Mouse (Mus musculus) liver, embryonic 12.5 days (tissue): ENCODE results near the gene Fuca1. TPM values are rescaled to one million over a fixed set of nuclear protein-coding genes. Genes with fewer than 3 reads are reported as not detected.
"Not testable (repeated sequence)": the region's sequence is repeated elsewhere in the genome, so short reads cannot be mapped to it uniquely, and the experiment has no call there.

Experiments used
- ATAC-seq: fragments of 200-750 bp; cut with Nextera tagmentation; 2 replicates; pipeline ENCODE4 v1.8.0; 2017; ENCODE audit warnings: moderate number of reproducible peaks, mild to moderate bottlenecking, moderate library complexity
- H3K27ac ChIP-seq: fragments of 300-500 bp; sonication (generic); 2 replicates; pipeline ENCODE4 v1.5.1; 2016; ENCODE audit warnings: mild to moderate bottlenecking
- H3K27me3 ChIP-seq: fragments of 300-500 bp; sonication (generic); replicated peaks from 2 replicates; pipeline ENCODE4 v1.6.1; 2016; ENCODE audit warnings: mild to moderate bottlenecking, moderate library complexity
- H3K36me3 ChIP-seq: fragments of 300-500 bp; sonication (generic); 2 replicates; pipeline ENCODE4 v1.6.1; 2016; ENCODE audit warnings: mild to moderate bottlenecking, moderate library complexity
- H3K4me1 ChIP-seq: fragments of 300-500 bp; sonication (generic); 2 replicates; pipeline ENCODE4 v1.6.1; 2016
- H3K4me2 ChIP-seq: fragments of 300-500 bp; sonication (generic); 2 replicates; pipeline ENCODE4 v1.6.1; 2016; ENCODE audit warnings: mild to moderate bottlenecking, moderate library complexity
- H3K4me3 ChIP-seq: fragments of 300-500 bp; sonication (generic); 2 replicates; pipeline ENCODE4 v1.5.1; 2016; ENCODE audit warnings: mild to moderate bottlenecking, moderate library complexity
- H3K9ac ChIP-seq: fragments of 300-500 bp; sonication (generic); 2 replicates; pipeline ENCODE4 v1.6.1; 2016; ENCODE audit warnings: mild to moderate bottlenecking, moderate library complexity
- H3K9me3 ChIP-seq: fragments of 300-500 bp; sonication (generic); replicated peaks from 2 replicates; pipeline ENCODE4 v1.6.1; 2016; ENCODE audit warnings: mild to moderate bottlenecking, moderate library complexity
- WGBS: fragments of 180-500 bp; shearing (Covaris S2); methylation state at CpG from one replicate; pipeline ENCODE4 v1.1.7; 2016; ENCODE audit not compliant: insufficient replicate concordance; 5-methylcytosine and 5-hydroxymethylcytosine counted together
- polyA plus RNA-seq: library from polyadenylated mRNA; unstranded; fragments of >200 nt; fragmentation: Nextera tagmentation; extraction: Ambion mirVana; gene quantifications from 2 replicates; pipeline ENCODE4 v1.2.1, GENCODE M21; 2016

Gene Fuca1
- polyA plus RNA-seq, 1 experiment from 2014 or later = 22.2 TPM

GRCm38 (mm10) chr4:135971805-135972555 is 51.4 kb downstream of the Fuca1 start:
- Histone ChIP-seq H3K4me1 (peaks cover 32% of the 10 kb centered on the region), H3K4me2 (peak overlapping the region; percentile 92), H3K36me3 (peaks cover 77% of the 10 kb centered on the region), H3K27me3 (no peaks in the 10 kb centered on the region), H3K27ac (peak overlapping the region; percentile 77), H3K9ac (peak overlapping the region; percentile 91), H3K4me3 (peak overlapping the region; percentile 88), H3K9me3 (no peaks in the 10 kb centered on the region)
- ATAC-seq = peak; percentile 36
- 2% methylated on average over 34 of the region's 35 CpGs for WGBS

DNA sequence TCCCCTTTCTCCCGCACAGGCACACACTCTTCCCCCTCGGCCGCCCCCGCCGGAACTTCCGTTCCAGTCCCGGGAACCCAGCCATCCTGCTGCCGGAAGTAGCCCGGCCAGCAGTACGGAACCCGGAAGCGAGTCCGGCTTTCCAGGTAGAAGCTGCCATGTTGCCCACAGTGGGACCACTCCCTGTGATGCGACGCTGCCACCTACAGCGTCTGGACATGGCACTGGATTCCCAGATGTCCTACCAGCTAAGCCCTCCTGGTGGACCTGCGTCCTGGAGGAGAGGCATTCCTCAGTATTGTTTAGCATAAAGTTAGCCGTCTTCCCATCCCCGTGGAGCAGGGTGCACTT is 52.0 kb downstream of the Fuca1 start, which contains the start of gene Lypla2:
Gene Lypla2 (minus strand): TSS at position 71 of the 351 bp plus-strand sequence.
- Histone ChIP-seq H3K4me2 (peak within 1 kb of the TSS; percentile 92), H3K27ac (peak within 1 kb of the TSS; percentile 77), H3K36me3 (peaks cover 77% of the 10 kb centered on the region), H3K9ac (peak within 1 kb of the TSS; percentile 91), H3K27me3 (no peaks in the 10 kb centered on the region), H3K4me1 (peaks cover 32% of the 10 kb centered on the region), H3K9me3 (no peaks in the 10 kb centered on the region), H3K4me3 (peak within 1 kb of the TSS; percentile 88)
- ATAC-seq = peak; percentile 80
- whole genome bisulfite sequencing = 1% methylated on average over 19 of the region's 19 CpGs

DNA sequence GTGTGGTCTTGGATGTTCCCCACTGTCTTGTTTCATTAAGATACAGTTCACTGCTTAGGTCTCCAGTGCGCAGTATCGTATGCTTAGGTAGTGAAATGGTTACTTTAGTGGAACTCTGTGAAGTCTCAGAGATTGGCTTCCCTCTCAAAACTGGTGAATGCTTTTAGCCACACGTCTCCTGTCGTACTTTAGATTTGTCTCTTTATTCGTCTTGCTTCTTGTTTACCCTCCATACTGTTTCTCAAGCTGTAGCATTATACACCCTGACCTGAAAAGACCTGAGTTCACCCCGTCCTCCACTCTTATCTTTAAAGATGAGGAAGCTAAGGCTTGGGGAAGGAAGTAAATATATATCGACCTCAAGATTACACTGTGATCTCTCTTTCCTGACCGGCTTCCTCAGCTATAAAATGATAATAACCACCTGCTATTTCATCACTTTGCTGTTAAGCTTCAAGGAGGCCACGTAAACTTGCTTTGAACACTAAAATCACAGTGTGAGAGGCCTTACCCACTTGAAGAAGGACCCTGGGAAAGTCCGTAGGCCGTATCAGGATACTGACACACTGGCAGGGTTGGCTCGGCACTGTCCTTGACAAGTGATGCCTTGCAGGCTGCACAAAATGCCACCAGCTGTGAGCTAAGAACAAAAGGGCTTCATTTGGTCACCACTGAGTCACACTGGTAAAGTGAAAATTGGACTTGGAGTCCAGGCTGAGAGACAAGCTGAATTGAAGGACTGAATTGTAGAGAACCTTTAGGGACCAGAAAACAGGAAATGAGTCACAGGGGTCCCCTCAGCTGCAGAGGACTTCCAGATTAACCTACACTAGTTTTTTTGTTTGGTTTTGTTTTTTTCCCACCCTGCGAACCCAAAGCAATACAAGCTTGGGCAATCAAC is 52.6 kb downstream of the Fuca1 start:
- H3K27me3 ChIP-seq = no peaks in the 10 kb centered on the region
- peak overlapping the region; percentile 91 for H3K9ac ChIP-seq
- ATAC-seq = no peak
- H3K4me3 ChIP-seq = peak overlapping the region; percentile 88
- 30% methylated on average over 13 of the region's 13 CpGs for WGBS
- no peaks in the 10 kb centered on the region for H3K9me3 ChIP-seq
- peaks cover 75% of the 10 kb centered on the region for H3K36me3 ChIP-seq
- H3K4me2 ChIP-seq = peak overlapping the region; percentile 92
- peak overlapping the region; percentile 77 for H3K27ac ChIP-seq
- peaks cover 32% of the 10 kb centered on the region for H3K4me1 ChIP-seq

DNA sequence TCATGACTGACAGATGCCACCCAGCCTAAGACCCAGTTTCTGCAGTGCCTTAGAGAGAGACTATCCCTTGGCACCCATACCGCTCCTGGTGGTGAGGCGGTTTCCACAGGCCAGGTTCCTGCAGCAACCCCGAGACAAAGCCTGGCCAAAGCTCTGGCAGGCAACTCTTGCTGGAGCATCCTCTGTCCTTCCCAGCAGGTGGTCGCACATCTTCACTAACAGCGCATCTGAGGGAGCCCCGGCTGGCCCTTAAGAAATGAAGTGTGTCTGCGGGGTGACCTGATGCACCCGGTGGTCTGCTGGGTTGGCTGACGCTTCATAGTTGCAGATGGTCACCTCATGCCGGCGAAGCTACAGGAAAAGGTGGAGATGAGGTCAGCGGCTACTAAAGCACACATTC is 55.6 kb downstream of the Fuca1 start:
- peaks cover 31% of the 10 kb centered on the region for H3K4me1 ChIP-seq
- ATAC-seq = no peak
- H3K9me3 ChIP-seq = no peaks in the 10 kb centered on the region
- H3K27ac ChIP-seq = no peak overlapping the region
- no peak overlapping the region for H3K4me3 ChIP-seq
- H3K9ac ChIP-seq = no peak overlapping the region
- WGBS = 88% methylated on average over 12 of the region's 12 CpGs
- H3K4me2 ChIP-seq = no peak overlapping the region
- H3K36me3 ChIP-seq = peaks cover 77% of the 10 kb centered on the region
- no peaks in the 10 kb centered on the region for H3K27me3 ChIP-seq

DNA sequence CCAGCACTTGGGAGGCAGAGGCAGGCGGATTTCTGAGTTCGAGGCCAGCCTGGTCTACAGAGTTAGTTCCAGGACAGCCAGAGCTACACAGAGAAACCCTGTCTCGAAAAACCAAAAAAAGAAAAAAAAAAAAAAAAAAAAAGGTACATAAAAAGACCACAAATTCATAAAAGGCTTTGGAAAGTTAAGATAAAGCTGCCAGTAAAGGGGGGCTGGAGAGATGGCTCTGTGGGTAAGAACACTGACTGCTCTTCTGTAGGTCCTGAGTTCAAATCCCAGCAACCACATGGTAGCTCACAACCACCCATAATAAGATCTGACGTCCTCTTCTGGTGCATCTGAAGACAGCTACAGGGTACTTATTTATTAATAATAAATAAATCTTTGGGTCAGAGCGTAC is 59.7 kb downstream of the Fuca1 start:
- H3K9me3 ChIP-seq, H3K9ac ChIP-seq, H3K27me3 ChIP-seq, H3K4me2 ChIP-seq, H3K4me3 ChIP-seq, H3K27ac ChIP-seq, ATAC-seq: not testable (repeated sequence)
- WGBS = 89% methylated on average over 5 of the region's 5 CpGs
- H3K36me3 ChIP-seq = peaks cover 97% of the 10 kb centered on the region
- H3K4me1 ChIP-seq = peaks cover 41% of the 10 kb centered on the region

- WGBS = 78% methylated on average over 7 of the region's 7 CpGs
- Histone ChIP-seq H3K4me2 (no peak overlapping the region), H3K9me3 (no peaks in the 10 kb centered on the region), H3K27me3 (no peaks in the 10 kb centered on the region), H3K27ac (peak overlapping the region; percentile 8; the same call in 1 of the 2 replicates), H3K36me3 (peaks cover 90% of the 10 kb centered on the region), H3K4me1 (peaks cover 52% of the 10 kb centered on the region), H3K4me3 (no peak overlapping the region), H3K9ac (no peak overlapping the region)
- ATAC-seq = no peak
Measured at GRCm38 (mm10) chr4:135981524-135982063, 61.1 kb downstream of the Fuca1 start.

DNA sequence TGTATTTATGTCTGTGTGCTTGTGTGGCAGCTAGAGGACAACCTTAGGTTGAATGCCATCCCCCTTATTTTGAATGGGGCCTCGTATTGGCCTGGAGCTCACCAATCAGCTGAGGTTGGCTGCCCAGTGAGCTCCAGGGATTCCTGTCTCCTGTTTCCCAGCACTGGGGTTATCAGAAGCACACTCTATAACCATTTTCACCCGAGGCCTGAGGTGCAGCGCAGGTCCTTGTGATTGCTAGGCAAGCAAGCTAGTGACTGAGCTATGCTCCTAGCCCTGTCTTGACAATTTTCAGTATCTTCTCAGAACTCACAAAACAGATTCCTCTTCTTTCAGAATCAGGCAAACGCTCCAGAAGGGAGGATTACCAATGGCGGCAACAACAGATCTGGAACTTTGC is 64.0 kb downstream of the Fuca1 start:
- H3K36me3 ChIP-seq = peaks cover 62% of the 10 kb centered on the region

GRCm38 (mm10) chr4:135985193-135985592 is 64.7 kb downstream of the Fuca1 start:
- Histone ChIP-seq H3K27me3 (no peaks in the 10 kb centered on the region), H3K9ac (peak overlapping the region; percentile 98), H3K27ac (peak overlapping the region; percentile 95), H3K36me3 (peaks cover 57% of the 10 kb centered on the region), H3K4me1 (peaks cover 61% of the 10 kb centered on the region), H3K4me2 (peak overlapping the region; percentile 86), H3K9me3 (no peaks in the 10 kb centered on the region), H3K4me3 (peak overlapping the region; percentile 95)
- 40% methylated on average over 5 of the region's 5 CpGs for WGBS
- ATAC-seq = peak; percentile 86

More for the DNA sequence above, 64.0 kb downstream of the Fuca1 start:
- Histone ChIP-seq H3K27ac (peak overlapping the region; percentile 95), H3K27me3 (no peaks in the 10 kb centered on the region), H3K9ac (peak overlapping the region; percentile 65), H3K4me2 (peak overlapping the region; percentile 86), H3K4me1 (peaks cover 61% of the 10 kb centered on the region), H3K4me3 (peak overlapping the region; percentile 95), H3K9me3 (no peaks in the 10 kb centered on the region)
- 74% methylated on average over 5 of the region's 5 CpGs for WGBS
- ATAC-seq = no peak

DNA sequence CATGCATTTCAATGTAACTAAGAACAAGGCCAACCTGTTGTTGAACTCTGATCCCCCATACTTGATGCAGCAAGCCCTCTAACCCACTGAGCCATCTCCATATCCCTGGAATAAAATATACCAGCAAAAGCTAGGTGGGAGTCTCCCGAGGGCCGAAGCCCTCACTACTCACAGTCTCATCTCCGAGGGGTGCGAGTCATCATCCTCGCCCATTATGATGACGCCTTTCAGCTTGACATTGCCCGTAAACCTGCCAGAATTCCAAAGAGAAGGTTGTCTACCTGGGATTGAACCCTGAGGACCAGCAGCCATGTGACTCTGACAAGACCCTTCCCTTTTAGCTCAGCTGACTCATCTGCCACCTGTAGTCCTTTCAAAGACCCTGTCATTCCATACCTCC is 65.2 kb downstream of the Fuca1 start:
- Histone ChIP-seq H3K36me3 (peaks cover 51% of the 10 kb centered on the region), H3K4me1 (peaks cover 64% of the 10 kb centered on the region), H3K9ac (peak overlapping the region; percentile 98), H3K27ac (peak overlapping the region; percentile 95), H3K9me3 (no peaks in the 10 kb centered on the region), H3K27me3 (no peaks in the 10 kb centered on the region), H3K4me2 (peak overlapping the region; percentile 86), H3K4me3 (peak overlapping the region; percentile 95)
- WGBS = 75% methylated on average over 7 of the region's 7 CpGs
- ATAC-seq = no peak

DNA sequence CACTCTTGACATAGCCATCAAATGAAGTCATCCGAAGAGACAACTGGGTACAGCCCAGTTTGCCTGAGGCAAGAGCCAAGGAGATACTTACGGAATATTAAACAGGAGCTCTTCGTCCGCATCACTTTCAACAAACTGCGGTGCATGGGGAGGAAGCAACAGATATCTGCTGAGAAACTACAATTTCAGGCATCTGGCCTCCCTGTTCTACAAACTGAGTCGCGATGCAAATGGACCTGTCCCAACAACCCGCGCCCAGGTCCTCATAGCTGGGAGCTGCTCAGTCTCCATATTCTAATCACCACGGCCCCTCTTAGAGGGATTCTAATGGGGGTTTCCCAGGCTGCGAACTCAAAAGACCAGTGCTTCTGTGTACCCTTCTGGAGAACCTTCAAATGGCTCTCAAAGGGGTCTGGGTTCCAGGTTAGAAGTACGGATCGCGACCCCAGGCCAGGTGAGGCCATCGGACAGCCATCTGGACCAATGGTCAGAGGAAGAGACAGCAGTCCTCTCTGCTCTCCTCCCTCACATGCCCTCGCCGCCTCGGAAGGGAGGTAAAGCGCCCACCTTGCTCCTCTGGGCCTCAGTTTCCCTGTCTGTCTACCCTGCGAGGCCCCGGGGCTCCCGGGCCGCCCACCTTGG is 65.9 kb downstream of the Fuca1 start:
- no peak for ATAC-seq
- Histone ChIP-seq H3K4me2 (peak overlapping the region; percentile 86), H3K27me3 (no peaks in the 10 kb centered on the region), H3K36me3 (peaks cover 45% of the 10 kb centered on the region), H3K9ac (peak overlapping the region; percentile 98), H3K4me3 (peak overlapping the region; percentile 95), H3K4me1 (peaks cover 60% of the 10 kb centered on the region), H3K27ac (peak overlapping the region; percentile 95), H3K9me3 (no peaks in the 10 kb centered on the region)
- 5% methylated on average over 23 of the region's 23 CpGs for WGBS

- peaks cover 38% of the 10 kb centered on the region for H3K36me3 ChIP-seq
- H3K4me3 ChIP-seq = peak within 1 kb of the TSS; percentile 95
- under 1% methylated on average over 81 of the region's 81 CpGs for WGBS
- H3K9me3 ChIP-seq = no peaks in the 10 kb centered on the region
- H3K9ac ChIP-seq = peak within 1 kb of the TSS; percentile 98
- peak; percentile 86 for ATAC-seq
- H3K4me2 ChIP-seq = peak within 1 kb of the TSS; percentile 86
- peak within 1 kb of the TSS; percentile 95 for H3K27ac ChIP-seq
- peaks cover 53% of the 10 kb centered on the region for H3K4me1 ChIP-seq
- H3K27me3 ChIP-seq = no peaks in the 10 kb centered on the region
Measured at GRCm38 (mm10) chr4:135986943-135987710, 66.6 kb downstream of the Fuca1 start, which contains the start of gene Pithd1. TSS of gene Pithd1 (minus strand) at chr4:135987264.
